Mouse (Mus musculus) liver, embryonic 15.5 days (tissue): ENCODE data around the gene Fam184a. TPM values are rescaled to one million over a fixed set of nuclear protein-coding genes. Genes with fewer than 3 reads are reported as not detected.

Experiments
- ATAC-seq: fragments of 200-750 bp; cut with Nextera tagmentation; 2 replicates; pipeline ENCODE4 v1.8.0; 2017; ENCODE audit warnings: moderate number of reproducible peaks, mild to moderate bottlenecking, moderate library complexity; ENCODE audit not compliant: insufficient read depth
- H3K27ac ChIP-seq: fragments of 300-500 bp; sonication (generic); replicated peaks from 2 replicates; pipeline ENCODE4 v1.5.1; 2015; ENCODE audit warnings: mild to moderate bottlenecking, inconsistent platforms
- H3K27me3 ChIP-seq: fragments of 300-500 bp; sonication (generic); 2 replicates; pipeline ENCODE4 v1.6.1; 2015; ENCODE audit warnings: mild to moderate bottlenecking, inconsistent platforms
- H3K36me3 ChIP-seq: fragments of 300-500 bp; sonication (generic); replicated peaks from 2 replicates; pipeline ENCODE4 v1.6.1; 2015; ENCODE audit warnings: moderate library complexity, mild to moderate bottlenecking, inconsistent platforms
- H3K4me1 ChIP-seq: fragments of 300-500 bp; sonication (generic); replicated peaks from 2 replicates; pipeline ENCODE4 v1.6.1; 2015; ENCODE audit warnings: inconsistent platforms
- H3K4me2 ChIP-seq: fragments of 300-500 bp; sonication (generic); 2 replicates; pipeline ENCODE4 v1.6.1; 2015; ENCODE audit warnings: moderate library complexity, mild to moderate bottlenecking, inconsistent platforms
- H3K4me3 ChIP-seq: fragments of 300-500 bp; sonication (generic); replicated peaks from 2 replicates; pipeline ENCODE4 v1.5.1; 2015; ENCODE audit warnings: mild to moderate bottlenecking, inconsistent platforms
- H3K9ac ChIP-seq: fragments of 300-500 bp; sonication (generic); 2 replicates; pipeline ENCODE4 v1.6.1; 2015; ENCODE audit warnings: moderate library complexity, mild to moderate bottlenecking, inconsistent platforms
- H3K9me3 ChIP-seq: fragments of 300-500 bp; sonication (generic); replicated peaks from 2 replicates; pipeline ENCODE4 v1.6.1; 2016; ENCODE audit warnings: inconsistent platforms
- WGBS: fragments of 180-500 bp; shearing (Covaris S2); methylation state at CpG from one replicate; pipeline ENCODE4 v1.1.7; 2015; ENCODE audit warnings: mixed read lengths; ENCODE audit not compliant: insufficient replicate concordance; 5-methylcytosine and 5-hydroxymethylcytosine counted together
- polyA plus RNA-seq: library from polyadenylated mRNA; unstranded; fragments of >200 nt; fragmentation: Nextera tagmentation; extraction: Ambion mirVana; gene quantifications from 2 replicates; pipeline ENCODE4 v1.2.1, GENCODE M21; 2015

Gene Fam184a
- 0.16 and 0.25 TPM in 2 replicates for polyA plus RNA-seq

DNA sequence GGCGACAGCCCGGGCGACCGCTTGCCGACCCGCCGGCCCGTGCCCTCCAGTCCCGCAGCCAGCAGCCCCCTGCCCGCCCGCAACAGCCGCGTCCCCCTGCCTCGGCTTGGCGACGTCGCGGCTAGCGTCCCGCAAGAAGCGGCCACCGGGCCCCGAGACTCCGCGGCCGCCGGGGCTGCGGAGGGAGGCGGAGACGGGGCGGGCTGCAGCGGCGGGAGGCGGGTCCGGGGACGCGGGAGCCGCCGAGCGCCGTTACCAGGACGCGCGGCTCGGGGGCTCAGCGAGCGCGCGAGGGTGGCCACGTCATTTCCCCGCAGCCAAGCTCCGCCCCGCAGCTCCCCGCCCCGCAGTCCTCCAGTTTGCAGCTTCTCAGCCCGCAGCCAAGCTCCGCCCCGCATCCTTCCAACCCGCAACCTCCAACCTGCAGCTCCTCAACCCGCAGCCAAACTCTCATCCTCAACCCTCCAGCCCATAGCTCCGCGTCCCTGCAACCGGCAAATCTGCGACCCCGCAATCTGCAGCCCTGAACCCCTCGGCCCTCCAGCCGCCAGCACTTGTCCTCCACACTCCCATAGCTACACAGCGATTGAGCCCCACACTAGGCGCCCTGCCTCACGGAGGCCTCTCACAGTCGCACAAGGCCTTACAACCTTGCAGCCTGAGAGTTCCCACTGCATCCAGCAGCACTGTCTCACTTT lies at the start of gene Fam184a:
TSS of gene Fam184a (minus strand) at position 169 of the 698 bp plus-strand sequence.
- H3K4me3 ChIP-seq: peak within 1 kb of the TSS; percentile 53
- peak within 1 kb of the TSS; percentile 68 for H3K4me2 ChIP-seq
- no peaks in the 10 kb centered on the region for H3K36me3 ChIP-seq
- H3K27ac ChIP-seq: no peak within 1 kb of the TSS
- H3K27me3 ChIP-seq: peaks cover 37% of the 10 kb centered on the region
- no peaks in the 10 kb centered on the region for H3K9me3 ChIP-seq
- no peak within 1 kb of the TSS for H3K9ac ChIP-seq
- 5% methylated on average over 68 of the region's 71 CpGs for WGBS
- H3K4me1 ChIP-seq: no peaks in the 10 kb centered on the region
- no peak for ATAC-seq

DNA sequence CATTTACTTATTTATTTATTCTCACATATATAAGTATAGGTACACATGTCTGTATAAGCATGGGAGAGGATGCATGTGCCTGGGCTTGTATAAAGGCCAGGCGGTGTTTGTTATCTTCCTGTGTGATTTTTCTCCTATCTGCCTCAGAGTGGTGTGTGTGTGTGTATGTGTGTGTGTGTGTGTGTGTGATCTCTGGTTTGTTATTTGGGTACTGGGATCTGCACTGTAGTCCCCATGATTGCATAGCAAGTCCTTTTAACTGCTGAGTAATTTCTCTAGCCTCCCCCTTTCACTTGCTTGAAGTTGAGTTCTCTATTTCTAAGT lies 45.3 kb upstream of the Fam184a start:
- WGBS: 68% methylated on average over 1 of the region's 1 CpGs
- no peak for ATAC-seq
- Histone ChIP-seq H3K4me2 (no peak overlapping the region), H3K27me3 (no peaks in the 10 kb centered on the region), H3K36me3 (no peaks in the 10 kb centered on the region), H3K27ac (no peak overlapping the region), H3K9ac (no peak overlapping the region), H3K4me1 (no peaks in the 10 kb centered on the region), H3K4me3 (no peak overlapping the region), H3K9me3 (no peaks in the 10 kb centered on the region)

DNA sequence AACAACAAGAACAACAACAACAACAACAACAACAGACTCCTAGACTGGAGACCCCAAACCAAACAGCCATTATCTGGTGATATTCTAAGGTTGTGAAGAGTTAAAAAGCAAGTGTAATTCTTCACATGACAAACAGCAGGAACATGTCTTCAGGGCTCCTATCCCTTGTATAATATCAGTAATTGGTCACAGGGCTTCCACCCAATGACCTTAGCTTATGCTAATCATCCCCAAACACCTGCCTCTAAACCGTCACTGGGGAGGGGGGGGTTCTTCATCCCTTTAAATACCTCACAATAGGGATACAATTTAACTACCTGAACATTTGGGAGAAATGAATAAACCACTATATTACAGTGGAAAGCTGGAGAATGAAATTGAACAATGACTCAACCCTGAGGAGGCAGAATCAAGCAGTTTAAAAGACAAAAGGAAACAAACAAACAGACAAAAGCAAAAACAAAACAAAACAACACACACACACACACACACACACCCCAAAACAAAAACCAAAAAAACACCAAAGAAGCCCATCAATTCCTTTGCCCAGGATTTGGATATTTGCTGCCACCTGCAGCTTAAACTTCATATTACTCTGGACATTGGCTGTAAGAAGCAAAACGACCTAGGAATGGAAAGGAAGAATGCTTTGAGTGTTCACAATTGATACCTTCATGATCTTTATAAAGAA lies 44.8 kb upstream of the Fam184a start:
- Histone ChIP-seq H3K9me3 (no peaks in the 10 kb centered on the region), H3K27me3 (no peaks in the 10 kb centered on the region), H3K27ac (no peak overlapping the region), H3K4me1 (no peaks in the 10 kb centered on the region), H3K4me3 (no peak overlapping the region), H3K9ac (no peak overlapping the region), H3K36me3 (no peaks in the 10 kb centered on the region), H3K4me2 (no peak overlapping the region)
- ATAC-seq: no peak
- 8% methylated on average over 2 of the region's 2 CpGs for WGBS

DNA sequence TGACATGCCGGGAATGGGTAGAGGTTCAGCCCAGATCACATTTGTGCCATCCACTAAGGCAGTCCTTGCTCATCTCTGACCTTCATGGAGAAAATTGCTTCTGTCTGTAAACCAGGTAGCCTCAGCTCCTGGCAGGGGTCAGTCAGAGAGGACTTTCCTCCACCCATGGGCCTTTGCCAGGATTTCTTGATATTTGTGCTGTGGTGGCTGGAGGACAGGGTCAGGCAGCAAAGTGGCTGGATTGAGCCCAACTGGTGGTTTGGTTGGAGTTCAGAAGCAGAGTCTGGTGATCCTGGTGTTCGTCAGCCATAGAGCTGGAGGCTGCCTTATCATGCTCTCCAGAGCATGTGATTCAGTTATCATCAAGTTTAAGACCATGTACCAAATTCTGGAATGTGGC lies 40.4 kb upstream of the Fam184a start:
- Histone ChIP-seq H3K27me3 (no peaks in the 10 kb centered on the region), H3K4me3 (no peak overlapping the region), H3K4me1 (no peaks in the 10 kb centered on the region), H3K9ac (no peak overlapping the region), H3K27ac (no peak overlapping the region), H3K4me2 (no peak overlapping the region), H3K36me3 (no peaks in the 10 kb centered on the region), H3K9me3 (no peaks in the 10 kb centered on the region)
- WGBS: 60% methylated on average over 2 of the region's 2 CpGs
- ATAC-seq: no peak

DNA sequence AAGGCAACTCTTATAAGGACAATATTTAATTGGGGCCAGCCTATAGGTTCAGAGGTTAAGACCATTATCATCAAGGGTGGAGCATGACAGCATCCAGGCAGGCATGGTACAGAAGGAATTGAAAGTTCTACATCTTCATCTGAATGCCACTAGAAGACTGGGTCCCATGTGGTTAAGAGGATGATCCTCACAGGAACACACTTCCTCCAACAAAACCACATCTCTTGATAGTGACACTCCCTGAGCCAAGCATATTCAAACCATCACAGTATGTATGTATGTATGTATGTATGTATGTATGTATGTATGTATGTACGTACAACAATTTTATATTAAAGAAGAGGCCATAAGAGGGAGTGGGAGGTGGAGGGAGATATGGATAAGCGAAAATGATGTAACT lies 25.7 kb upstream of the Fam184a start:
- Histone ChIP-seq H3K36me3 (no peaks in the 10 kb centered on the region), H3K9ac (no peak overlapping the region), H3K27me3 (no peaks in the 10 kb centered on the region), H3K9me3 (no peaks in the 10 kb centered on the region), H3K4me1 (no peaks in the 10 kb centered on the region), H3K4me2 (no peak overlapping the region), H3K4me3 (no peak overlapping the region), H3K27ac (no peak overlapping the region)
- WGBS: 54% methylated on average over 2 of the region's 2 CpGs
- ATAC-seq: no peak

DNA sequence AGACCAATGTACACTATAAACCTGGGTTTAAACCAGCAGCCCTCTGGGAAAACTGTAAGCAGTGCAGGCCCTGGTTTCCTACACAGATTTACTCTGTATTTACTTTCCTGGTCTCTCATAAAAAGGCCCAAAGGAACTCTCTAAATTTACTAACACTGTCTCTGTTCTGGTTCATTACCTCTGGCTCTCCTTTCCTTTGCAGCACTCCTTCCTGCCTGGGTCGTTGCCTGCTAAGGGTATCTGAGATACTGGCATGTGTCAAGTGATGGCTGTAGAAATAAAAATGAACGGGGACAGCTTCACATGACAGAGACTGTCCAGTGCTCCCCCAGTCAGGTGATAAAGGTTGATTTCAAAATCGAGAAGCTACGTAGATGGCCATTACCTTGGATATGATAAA lies 21.8 kb upstream of the Fam184a start:
- Histone ChIP-seq H3K4me1 (no peaks in the 10 kb centered on the region), H3K27ac (no peak overlapping the region), H3K36me3 (no peaks in the 10 kb centered on the region), H3K9ac (no peak overlapping the region), H3K9me3 (no peaks in the 10 kb centered on the region), H3K27me3 (no peaks in the 10 kb centered on the region), H3K4me2 (no peak overlapping the region), H3K4me3 (no peak overlapping the region)
- 53% methylated on average over 4 of the region's 4 CpGs for WGBS
- no peak for ATAC-seq

DNA sequence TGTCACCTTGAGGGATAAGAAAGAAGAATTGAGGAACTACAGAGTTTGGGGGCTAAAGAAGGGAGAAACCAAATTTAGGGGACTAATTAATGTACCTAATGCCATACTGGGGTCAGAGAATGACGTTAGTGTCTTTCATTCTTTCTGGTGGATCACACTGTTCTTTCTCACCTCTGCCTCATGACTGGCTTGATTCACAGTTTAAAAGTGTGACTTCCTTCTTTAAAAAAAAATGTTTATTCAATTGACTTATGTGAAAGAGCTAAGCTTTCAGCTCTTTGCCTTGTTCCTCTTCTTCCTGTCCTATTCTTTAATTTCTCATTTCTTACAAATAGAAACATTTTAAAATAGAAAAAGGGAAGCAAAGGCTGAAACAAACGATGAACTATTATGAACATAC lies 20.6 kb upstream of the Fam184a start:
- no peaks in the 10 kb centered on the region for H3K9me3 ChIP-seq
- 42% methylated on average over 2 of the region's 2 CpGs for WGBS

DNA sequence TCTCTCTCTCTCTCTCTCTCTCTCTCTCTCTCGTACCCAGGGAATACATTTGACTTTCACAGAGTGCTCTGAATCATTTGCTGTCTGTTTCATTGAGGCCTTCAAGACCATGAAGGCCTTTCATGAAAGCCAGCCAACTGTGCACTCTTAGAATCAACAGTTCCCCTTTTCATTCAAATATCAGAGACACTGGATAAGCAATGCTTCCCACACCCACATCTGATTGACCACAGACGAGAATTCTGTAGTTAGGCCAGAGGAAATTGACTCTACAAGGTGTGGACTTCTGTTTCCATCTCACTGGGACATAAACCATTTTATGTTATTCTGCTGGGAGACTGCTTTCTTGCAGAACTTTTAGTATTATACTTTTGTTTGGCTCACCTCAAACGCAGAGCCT lies 17.8 kb upstream of the Fam184a start:
- Histone ChIP-seq H3K4me1 (no peaks in the 10 kb centered on the region), H3K27me3 (no peaks in the 10 kb centered on the region), H3K9me3 (no peaks in the 10 kb centered on the region), H3K27ac (no peak overlapping the region), H3K4me2 (no peak overlapping the region), H3K9ac (no peak overlapping the region), H3K4me3 (no peak overlapping the region), H3K36me3 (no peaks in the 10 kb centered on the region)
- WGBS: 36% methylated on average over 3 of the region's 3 CpGs
- ATAC-seq: no peak

More for the DNA sequence above, 20.6 kb upstream of the Fam184a start:
- Histone ChIP-seq H3K4me2 (no peak overlapping the region), H3K27me3 (no peaks in the 10 kb centered on the region), H3K36me3 (no peaks in the 10 kb centered on the region), H3K9ac (no peak overlapping the region), H3K4me1 (no peaks in the 10 kb centered on the region), H3K27ac (no peak overlapping the region), H3K4me3 (no peak overlapping the region)
- ATAC-seq: no peak

DNA sequence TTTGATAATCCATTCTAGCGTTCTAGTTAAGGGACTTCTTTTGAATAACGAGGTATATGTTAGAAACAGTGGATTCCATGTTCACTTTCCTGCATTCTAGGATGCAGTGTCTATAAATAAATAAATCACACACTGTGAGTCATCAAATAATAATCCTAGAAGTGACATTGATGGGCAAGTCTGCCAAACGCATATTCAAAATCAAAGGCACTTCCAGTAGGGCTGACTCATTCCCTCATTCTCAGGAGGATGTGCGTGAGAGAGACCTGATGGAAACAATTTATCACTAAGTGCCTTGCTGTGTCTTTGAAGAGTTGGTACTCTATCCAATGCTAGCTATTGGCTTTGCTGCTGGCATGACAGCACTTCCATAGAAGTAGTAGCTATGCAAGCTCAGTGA lies 14.5 kb upstream of the Fam184a start:
- Histone ChIP-seq H3K4me2 (no peak overlapping the region), H3K27me3 (no peaks in the 10 kb centered on the region), H3K9ac (no peak overlapping the region), H3K36me3 (no peaks in the 10 kb centered on the region), H3K4me1 (no peaks in the 10 kb centered on the region), H3K27ac (no peak overlapping the region), H3K4me3 (no peak overlapping the region), H3K9me3 (no peaks in the 10 kb centered on the region)
- WGBS: 59% methylated on average over 4 of the region's 4 CpGs
- ATAC-seq: no peak

DNA sequence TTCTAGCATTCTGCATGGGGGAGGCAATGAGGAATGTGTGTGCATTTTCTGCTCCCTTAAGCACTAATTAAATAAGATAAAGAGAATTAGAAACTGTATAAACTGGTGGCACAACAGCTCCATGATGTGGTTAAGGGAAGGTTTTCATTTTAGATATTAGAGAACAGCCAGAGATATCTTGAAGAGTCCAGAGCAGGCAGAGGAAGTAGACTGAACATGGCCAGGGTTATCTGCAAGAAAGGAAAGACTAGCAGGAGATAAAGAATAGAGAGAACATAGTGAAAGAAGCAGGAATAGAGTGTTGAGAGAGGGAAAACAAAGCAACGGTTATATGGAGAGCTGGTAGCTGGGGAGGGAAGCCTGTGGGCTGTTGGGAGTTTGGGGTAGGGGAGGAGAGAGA lies 1.8 kb upstream of the Fam184a start:
- no peak for ATAC-seq
- Histone ChIP-seq H3K27me3 (peaks cover 37% of the 10 kb centered on the region), H3K4me3 (no peak overlapping the region), H3K9ac (no peak overlapping the region), H3K9me3 (no peaks in the 10 kb centered on the region), H3K4me2 (no peak overlapping the region), H3K27ac (no peak overlapping the region), H3K36me3 (no peaks in the 10 kb centered on the region), H3K4me1 (no peaks in the 10 kb centered on the region)
- 43% methylated on average over 1 of the region's 1 CpGs for WGBS

DNA sequence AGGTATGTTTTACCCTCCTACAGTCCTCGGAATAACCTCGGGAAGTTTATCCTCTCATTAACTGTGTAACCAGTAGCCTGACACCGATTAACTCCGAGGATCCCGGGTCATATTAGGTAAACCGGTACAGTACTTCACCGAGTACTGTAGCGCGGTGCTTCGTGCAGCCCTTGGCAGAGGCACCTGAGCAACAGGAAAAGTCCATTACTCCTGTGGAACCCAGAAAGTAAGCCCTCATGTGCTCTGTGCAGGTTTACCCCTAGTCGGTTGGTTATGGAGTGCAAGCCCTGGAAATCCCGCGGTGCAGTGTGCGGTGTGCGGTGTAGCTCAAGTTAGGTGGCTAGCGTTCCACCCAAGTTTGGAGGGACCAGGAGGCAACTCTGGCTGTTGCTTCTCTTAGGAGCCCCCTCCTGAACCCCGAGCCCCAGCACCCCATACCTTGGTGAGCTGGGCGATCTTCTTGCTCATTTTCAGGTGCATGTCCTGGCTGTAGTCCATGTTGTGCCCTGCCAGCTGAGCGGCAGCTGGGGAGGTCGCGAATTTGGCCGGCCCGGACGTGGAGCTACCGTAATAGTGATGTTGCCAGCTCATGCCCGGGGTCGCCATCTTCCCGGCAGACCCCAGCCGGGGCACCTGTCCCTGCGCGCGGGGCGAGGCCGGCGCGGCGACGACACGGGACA lies 508 bp downstream of the Fam184a start:
- H3K4me1 ChIP-seq: no peaks in the 10 kb centered on the region
- no peaks in the 10 kb centered on the region for H3K9me3 ChIP-seq
- peaks cover 37% of the 10 kb centered on the region for H3K27me3 ChIP-seq
- H3K36me3 ChIP-seq: no peaks in the 10 kb centered on the region
- 10% methylated on average over 39 of the region's 39 CpGs for WGBS
- H3K4me3 ChIP-seq: peak overlapping the region; percentile 53
- H3K4me2 ChIP-seq: peak overlapping the region; percentile 68
- no peak for ATAC-seq
- no peak overlapping the region for H3K9ac ChIP-seq
- H3K27ac ChIP-seq: no peak overlapping the region
